Mouse (Mus musculus): Measurements from ENCODE around the gene Ccn5.

The Ccn5 gene

GRCm38 (mm10) chr2:163842043-163842442 is 21.4 kb downstream of the Ccn5 start:
- peak; percentile 17 for DNase-seq (ENCODE audit: low spot score)

GRCm38 (mm10) chr2:163853461-163853901 is 32.8 kb downstream of the Ccn5 start, which contains the start of gene Kcnk15:
TSS of gene Kcnk15 (plus strand) at chr2:163853651.
- peak; percentile 61 for DNase-seq (ENCODE audit: low spot score)

- no peak for DNase-seq (ENCODE audit: low spot score)
These were observed 36.6 kb downstream of the Ccn5 start for GRCm38 (mm10) chr2:163857233-163857632.

- DNase-seq (ENCODE audit: low spot score), result peak; percentile 66
These were observed 37.7 kb downstream of the Ccn5 start for GRCm38 (mm10) chr2:163858254-163858947.

GRCm38 (mm10) chr2:163865311-163865710 is 44.6 kb downstream of the Ccn5 start:
- no peak for DNase-seq (ENCODE audit: low spot score)

- DNase-seq (ENCODE audit: low spot score), result no peak
These were observed 45.4 kb downstream of the Ccn5 start for GRCm38 (mm10) chr2:163866061-163866460.

GRCm38 (mm10) chr2:163869783-163870182 is 49.1 kb downstream of the Ccn5 start:
- peak; percentile 58 for DNase-seq (ENCODE audit: low spot score)

- no peak for DNase-seq (ENCODE audit: low spot score)
These were observed 50.6 kb downstream of the Ccn5 start for GRCm38 (mm10) chr2:163871266-163871665.

GRCm38 (mm10) chr2:163871906-163872305 is 51.2 kb downstream of the Ccn5 start:
- no peak for DNase-seq (ENCODE audit: low spot score)

GRCm38 (mm10) chr2:163874877-163875276 is 54.2 kb downstream of the Ccn5 start:
- peak; percentile 43 for DNase-seq (ENCODE audit: low spot score)

- peak; percentile 18 for DNase-seq (ENCODE audit: low spot score)
These were observed 54.8 kb downstream of the Ccn5 start for GRCm38 (mm10) chr2:163875484-163875883.

- DNase-seq (ENCODE audit: low spot score), result no peak
These were observed 56.3 kb downstream of the Ccn5 start for GRCm38 (mm10) chr2:163876830-163877498.

GRCm38 (mm10) chr2:163880891-163881290 is 60.2 kb downstream of the Ccn5 start:
- no peak for DNase-seq (ENCODE audit: low spot score)
